Mouse (Mus musculus) embryonic fibroblast, embryonic 13.5 days (primary cell): ENCODE data around the gene Dtnb.

Experiments used
- CTCF ChIP-seq: IDR thresholded peaks from 2 replicates; pipeline ENCODE4 v1.5.1; 2011; ENCODE audit warnings: mild to moderate bottlenecking, control low read depth, low read length, moderate library complexity, borderline replicate concordance; ENCODE audit not compliant: insufficient read depth
- POLR2A ChIP-seq: IDR thresholded peaks from 2 replicates; pipeline ENCODE4 v1.6.1; 2011; ENCODE audit warnings: low read depth, mild to moderate bottlenecking, control low read depth, low read length, moderate library complexity

- no peak for TF ChIP-seq CTCF
- TF ChIP-seq POLR2A: no peak
Observed at GRCm38 (mm10) chr12:3823408-3823807, 251.2 kb downstream of the Dtnb start.
